Mouse (Mus musculus) small intestine, adult 2 months (tissue): ENCODE results near the gene Moxd1. TPM values are rescaled to one million over a fixed set of nuclear protein-coding genes. Genes with fewer than 3 reads are reported as not detected.

Source experiments
- H3K27ac ChIP-seq: fragments of 200-500 bp; 2 replicates; pipeline ENCODE4 v1.5.1; 2012; ENCODE audit warnings: low read depth, low read length, control low read depth, inconsistent platforms; ENCODE audit not compliant: insufficient read depth
- H3K27me3 ChIP-seq: fragments of 200-500 bp; 2 replicates; pipeline ENCODE4 v1.6.1; 2012; ENCODE audit warnings: mild to moderate bottlenecking, moderate library complexity, low read length, inconsistent platforms; ENCODE audit not compliant: control insufficient read depth, insufficient read depth
- H3K36me3 ChIP-seq: fragments of 200-500 bp; 2 replicates; pipeline ENCODE4 v1.6.1; 2012; ENCODE audit warnings: mild to moderate bottlenecking, low read length, control low read depth, inconsistent platforms; ENCODE audit not compliant: control insufficient read depth, insufficient read depth
- H3K4me1 ChIP-seq: fragments of 200-500 bp; 2 replicates; pipeline ENCODE4 v1.6.1; 2012; ENCODE audit warnings: low read length, inconsistent platforms, mixed read lengths; ENCODE audit not compliant: control insufficient read depth, insufficient read depth, insufficient read length
- H3K4me3 ChIP-seq: fragments of 200-500 bp; 2 replicates; pipeline ENCODE4 v1.5.1; 2012; ENCODE audit warnings: low read depth, mild to moderate bottlenecking, control low read depth, inconsistent platforms, low read length, moderate library complexity
- CTCF ChIP-seq: fragments of 200-500 bp; IDR thresholded peaks from 2 replicates; pipeline ENCODE4 v1.5.1; 2012; ENCODE audit warnings: low read depth, mild to moderate bottlenecking, control low read depth, inconsistent platforms, low read length, moderate library complexity, mixed read lengths; ENCODE audit not compliant: insufficient replicate concordance, insufficient read length; ENCODE audit errors: extremely low read depth
- POLR2A ChIP-seq: fragments of 200-500 bp; IDR thresholded peaks from 2 replicates; pipeline ENCODE4 v1.6.1; 2012; ENCODE audit warnings: low read depth, mild to moderate bottlenecking, control low read depth, inconsistent platforms, low read length, moderate library complexity
- WGBS: fragments of 180-500 bp; shearing (Covaris S2); methylation state at CpG from one replicate; pipeline ENCODE4 v1.1.7; 2018; 5-methylcytosine and 5-hydroxymethylcytosine counted together
- polyA plus RNA-seq: library from polyadenylated mRNA; depleted of rRNA; stranded (reverse); fragments of >200 nt; gene quantifications from 2 replicates; pipeline ENCODE4 v1.2.3, GENCODE M21; 2012

The Moxd1 gene
- polyA plus RNA-seq, 1 experiment = 3.5 TPM

DNA sequence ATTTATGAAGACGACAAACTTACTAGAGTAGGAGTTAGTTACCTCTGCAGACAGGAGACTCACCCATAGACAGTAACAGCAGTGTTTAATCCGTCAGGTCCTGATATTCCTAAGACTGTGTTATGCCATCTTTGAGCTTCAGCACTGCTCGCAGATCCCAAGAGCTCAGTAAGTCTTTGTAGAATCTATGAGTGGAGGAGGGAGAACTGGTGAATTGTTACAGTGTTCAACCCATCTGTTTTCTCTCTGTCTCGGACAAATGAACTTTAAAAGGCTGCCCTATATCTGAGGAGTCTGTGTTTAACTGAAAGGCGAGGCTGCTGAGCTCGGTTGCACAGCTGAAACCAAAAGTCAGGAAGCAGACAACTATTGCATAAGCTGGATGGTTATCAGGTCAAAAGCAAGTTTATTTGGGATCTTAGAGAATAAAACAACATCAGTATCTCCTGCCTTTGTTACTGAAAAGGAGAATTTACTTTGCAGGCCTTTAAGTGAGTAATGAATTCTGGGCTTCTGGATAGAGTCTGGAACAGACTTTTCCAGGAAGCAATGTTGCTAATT is 47.8 kb downstream of the Moxd1 start:
- 50% methylated on average over 6 of the region's 6 CpGs for WGBS
- H3K4me1 ChIP-seq = no peaks in the 10 kb centered on the region
- no peaks in the 10 kb centered on the region for H3K27me3 ChIP-seq
- no peak overlapping the region for H3K4me3 ChIP-seq
- H3K36me3 ChIP-seq = no peaks in the 10 kb centered on the region
- no peak overlapping the region for H3K27ac ChIP-seq
- TF ChIP-seq CTCF (no peak), POLR2A (no peak)

- Histone ChIP-seq H3K27me3 (no peaks in the 10 kb centered on the region), H3K4me1 (no peaks in the 10 kb centered on the region), H3K27ac (no peak overlapping the region), H3K4me3 (no peak overlapping the region), H3K36me3 (no peaks in the 10 kb centered on the region)
- no peak for TF ChIP-seq CTCF
- TF ChIP-seq POLR2A = no peak
- 54% methylated on average over 7 of the region's 7 CpGs for WGBS
Measured at GRCm38 (mm10) chr10:24276211-24276610, 52.9 kb downstream of the Moxd1 start.

- TF ChIP-seq POLR2A (no peak), CTCF (no peak)
- no peaks in the 10 kb centered on the region for H3K36me3 ChIP-seq
- WGBS = 67% methylated on average over 5 of the region's 5 CpGs
Measured at GRCm38 (mm10) chr10:24282650-24283049, 59.3 kb downstream of the Moxd1 start.

DNA sequence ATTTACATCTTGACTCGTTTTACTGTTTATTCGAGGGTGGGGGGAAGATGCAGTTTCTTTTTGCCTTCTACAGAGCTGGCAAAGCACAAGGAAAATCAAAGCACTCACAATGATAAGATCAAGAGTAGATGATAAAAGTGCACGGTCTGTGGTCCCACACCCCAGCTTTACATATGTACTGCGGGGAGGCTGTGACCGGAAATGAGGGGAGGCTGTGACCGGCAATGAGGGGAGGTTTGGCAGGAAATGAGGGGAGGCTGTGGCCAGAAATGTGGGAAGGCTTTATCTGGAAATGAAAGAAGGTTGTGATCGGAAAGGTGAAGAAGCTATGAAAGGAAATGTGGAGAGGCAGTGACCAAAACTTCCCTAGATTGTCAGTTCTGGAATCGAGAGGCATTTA is 68.3 kb downstream of the Moxd1 start:
- Histone ChIP-seq H3K4me1 (no peaks in the 10 kb centered on the region), H3K36me3 (no peaks in the 10 kb centered on the region), H3K27ac (no peak overlapping the region), H3K27me3 (no peaks in the 10 kb centered on the region), H3K4me3 (no peak overlapping the region)
- WGBS = 61% methylated on average over 8 of the region's 8 CpGs
- TF ChIP-seq POLR2A = no peak
- no peak for TF ChIP-seq CTCF

More at GRCm38 (mm10) chr10:24282650-24283049, 59.3 kb downstream of the Moxd1 start:
- Histone ChIP-seq H3K27ac (no peak overlapping the region), H3K27me3 (no peaks in the 10 kb centered on the region), H3K4me1 (no peaks in the 10 kb centered on the region), H3K4me3 (no peak overlapping the region)

DNA sequence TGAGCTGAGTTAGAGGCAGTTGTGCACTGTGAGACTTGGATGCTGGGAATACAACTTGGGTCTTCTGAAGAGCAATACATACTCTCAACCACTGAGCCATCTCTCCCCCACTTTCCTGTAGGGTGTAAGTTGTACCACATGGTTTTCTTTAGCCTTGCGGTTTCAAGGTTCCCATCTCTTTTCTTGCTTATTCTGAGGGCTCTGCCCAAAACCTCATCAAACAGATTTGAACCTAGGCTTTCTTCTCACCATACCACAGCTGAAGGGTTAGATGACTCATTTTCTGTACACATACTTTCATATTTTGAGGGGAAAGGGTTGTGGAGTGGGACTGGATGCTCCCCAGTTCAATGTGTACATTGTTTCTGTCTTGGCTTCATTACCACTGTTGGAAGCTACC is 69.4 kb downstream of the Moxd1 start:
- H3K27ac ChIP-seq = no peak overlapping the region
- no peak overlapping the region for H3K4me3 ChIP-seq
- H3K36me3 ChIP-seq = no peaks in the 10 kb centered on the region
- TF ChIP-seq CTCF (no peak), POLR2A (no peak)
- 86% methylated on average over 1 of the region's 1 CpGs for WGBS
- no peaks in the 10 kb centered on the region for H3K27me3 ChIP-seq
- H3K4me1 ChIP-seq = no peaks in the 10 kb centered on the region

- TF ChIP-seq POLR2A (no peak), CTCF (no peak)
- no peaks in the 10 kb centered on the region for H3K36me3 ChIP-seq
- no peak overlapping the region for H3K27ac ChIP-seq
- WGBS = 21% methylated on average over 4 of the region's 4 CpGs
- H3K4me1 ChIP-seq = no peaks in the 10 kb centered on the region
- H3K27me3 ChIP-seq = no peaks in the 10 kb centered on the region
- H3K4me3 ChIP-seq = no peak overlapping the region
Measured at GRCm38 (mm10) chr10:24296608-24297007, 73.3 kb downstream of the Moxd1 start.

GRCm38 (mm10) chr10:24297792-24298191 is 74.5 kb downstream of the Moxd1 start:
- no peak overlapping the region for H3K4me3 ChIP-seq
- H3K4me1 ChIP-seq = no peaks in the 10 kb centered on the region
- H3K27me3 ChIP-seq = no peaks in the 10 kb centered on the region
- no peaks in the 10 kb centered on the region for H3K36me3 ChIP-seq
- WGBS = 0% methylated on average over 1 of the region's 1 CpGs
- TF ChIP-seq POLR2A (no peak), CTCF (no peak)
- no peak overlapping the region for H3K27ac ChIP-seq
